Mouse (Mus musculus) layer of hippocampus, adult 18-20 months (tissue): ENCODE measurements around the gene Nfic. TPM values are rescaled to one million over a fixed set of nuclear protein-coding genes. Genes with fewer than 3 reads are reported as not detected.

ENCODE experiments used
- DNase-seq, 2 experiments: peaks; one replicate each; pipeline ENCODE4 v3.0.0; 2022; ENCODE audit warnings: low spot score in 2 of 2
- total RNA-seq, 2 experiments: library from RNA; stranded (reverse); gene quantifications; 2 replicates each; pipeline ENCODE4 v1.2.3; 2021

Nfic gene
- total RNA-seq, 2 experiments from 2014 or later, result 54.2 to 54.7 TPM

- no peak for DNase-seq
Observed at GRCm38 (mm10) chr10:81420191-81420767, 35.2 kb downstream of the Nfic start.

- DNase-seq, result no peak
Observed at GRCm38 (mm10) chr10:81419111-81419928, 36.1 kb downstream of the Nfic start.

- DNase-seq, result no peak
Observed at GRCm38 (mm10) chr10:81418216-81419070, 37.0 kb downstream of the Nfic start.

DNA sequence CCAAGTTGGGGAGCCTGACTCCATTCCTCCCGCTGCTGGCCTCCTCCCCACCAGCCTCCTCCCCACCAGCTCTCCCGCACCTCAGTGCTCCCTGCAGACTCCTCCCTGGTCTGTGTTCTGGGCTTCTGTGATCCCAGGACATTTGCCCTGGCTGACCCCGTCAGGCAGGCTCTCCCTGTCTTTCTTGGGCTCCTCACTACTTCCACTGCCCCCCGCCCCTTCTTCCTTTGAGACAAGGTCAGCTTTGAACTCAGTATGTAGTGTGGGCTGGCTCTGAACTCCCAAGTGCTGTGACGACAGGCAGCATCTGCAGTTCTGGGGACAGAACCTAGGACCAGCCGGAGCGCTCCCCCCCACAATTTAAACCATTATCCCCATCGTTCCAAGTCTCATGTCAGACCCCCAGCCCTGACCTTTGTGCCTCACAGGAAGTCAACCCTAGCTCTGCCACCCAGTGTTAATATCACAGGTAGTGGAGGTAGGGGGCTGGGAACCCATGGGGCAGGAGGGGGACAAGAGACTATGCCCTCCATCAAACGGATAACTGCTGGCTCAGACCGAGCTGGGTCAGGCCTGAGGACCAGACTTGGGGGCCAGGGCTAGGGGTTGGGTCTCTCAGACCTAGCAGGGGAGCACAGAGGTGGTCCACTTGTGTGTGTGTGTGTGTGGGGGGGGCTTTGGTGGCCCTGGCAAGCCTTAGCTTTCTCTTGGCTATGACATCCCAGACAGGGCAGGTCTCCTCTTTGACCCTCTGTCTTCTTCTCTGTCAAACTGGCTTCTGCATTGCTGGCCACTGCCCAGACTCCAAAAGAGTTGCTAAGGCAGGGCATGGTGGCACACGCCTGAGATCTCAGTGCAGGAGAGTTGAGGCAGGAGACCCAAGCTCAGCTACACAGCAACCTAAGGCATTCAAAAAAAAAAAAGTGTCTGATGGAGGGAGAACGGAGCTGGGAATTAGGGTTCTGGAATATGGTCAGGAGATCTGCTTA is 37.9 kb downstream of the Nfic start:
- DNase-seq, result no peak

- DNase-seq, result peak; percentile 85 to 87
Observed at GRCm38 (mm10) chr10:81416581-81417226, 38.7 kb downstream of the Nfic start.

DNA sequence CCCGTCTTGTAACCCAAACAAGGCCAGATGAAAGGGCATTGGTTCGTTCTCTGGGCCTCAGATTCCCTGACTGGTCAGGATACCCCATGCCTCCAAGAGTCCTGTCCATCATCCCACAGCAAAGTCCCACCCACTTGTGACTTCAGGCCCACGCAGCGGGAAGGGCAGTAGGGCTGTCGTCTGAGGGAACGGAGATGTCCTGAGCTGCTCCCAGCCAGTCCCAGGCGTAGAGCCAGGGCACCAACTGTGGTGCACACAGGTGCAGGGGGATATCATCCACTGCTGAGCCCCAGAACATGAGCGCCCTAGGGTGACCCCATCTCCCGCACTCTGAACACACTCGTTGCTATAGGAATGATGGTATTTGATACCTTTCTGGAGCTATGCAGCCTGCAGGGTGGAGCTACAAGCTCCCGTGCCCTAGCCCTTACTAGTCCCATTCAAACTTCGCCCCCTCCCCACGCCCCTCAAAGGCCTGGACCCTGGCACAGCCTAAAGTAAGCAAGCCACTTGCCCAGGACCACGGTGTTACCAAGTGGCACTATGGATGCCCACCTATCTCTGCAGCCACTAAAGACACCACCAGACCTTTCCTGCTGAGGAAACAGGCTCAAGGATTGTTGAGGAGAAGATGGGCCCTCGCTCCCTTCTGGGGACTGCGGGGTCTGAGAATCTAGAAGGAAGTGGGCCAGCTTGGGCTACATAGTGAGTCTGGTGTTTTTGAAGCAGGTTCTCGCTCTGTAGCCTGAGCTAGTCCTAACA is 39.7 kb downstream of the Nfic start:
- no peak for DNase-seq

- DNase-seq, result no peak
Observed at GRCm38 (mm10) chr10:81415146-81415545, 40.3 kb downstream of the Nfic start.

DNA sequence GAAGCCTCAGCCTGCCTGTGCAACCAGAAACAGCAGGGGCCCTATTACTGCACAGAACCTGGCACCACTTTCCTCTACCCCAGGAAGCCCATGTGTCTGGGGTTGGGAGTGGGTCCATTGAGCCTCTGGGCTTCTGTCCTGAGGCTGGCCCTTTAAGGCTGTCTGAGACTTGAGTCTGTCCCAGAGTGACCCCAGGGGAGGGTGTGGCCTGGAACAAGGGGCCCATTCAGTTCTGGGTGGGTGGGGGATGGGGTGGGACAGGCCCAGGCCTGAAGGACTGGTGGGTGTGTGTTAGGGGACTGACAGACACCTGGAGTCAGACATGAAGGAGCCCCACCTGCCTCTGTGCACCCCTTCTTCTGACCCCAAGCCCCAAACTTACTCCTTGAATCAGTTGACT is 40.8 kb downstream of the Nfic start:
- no peak for DNase-seq

DNA sequence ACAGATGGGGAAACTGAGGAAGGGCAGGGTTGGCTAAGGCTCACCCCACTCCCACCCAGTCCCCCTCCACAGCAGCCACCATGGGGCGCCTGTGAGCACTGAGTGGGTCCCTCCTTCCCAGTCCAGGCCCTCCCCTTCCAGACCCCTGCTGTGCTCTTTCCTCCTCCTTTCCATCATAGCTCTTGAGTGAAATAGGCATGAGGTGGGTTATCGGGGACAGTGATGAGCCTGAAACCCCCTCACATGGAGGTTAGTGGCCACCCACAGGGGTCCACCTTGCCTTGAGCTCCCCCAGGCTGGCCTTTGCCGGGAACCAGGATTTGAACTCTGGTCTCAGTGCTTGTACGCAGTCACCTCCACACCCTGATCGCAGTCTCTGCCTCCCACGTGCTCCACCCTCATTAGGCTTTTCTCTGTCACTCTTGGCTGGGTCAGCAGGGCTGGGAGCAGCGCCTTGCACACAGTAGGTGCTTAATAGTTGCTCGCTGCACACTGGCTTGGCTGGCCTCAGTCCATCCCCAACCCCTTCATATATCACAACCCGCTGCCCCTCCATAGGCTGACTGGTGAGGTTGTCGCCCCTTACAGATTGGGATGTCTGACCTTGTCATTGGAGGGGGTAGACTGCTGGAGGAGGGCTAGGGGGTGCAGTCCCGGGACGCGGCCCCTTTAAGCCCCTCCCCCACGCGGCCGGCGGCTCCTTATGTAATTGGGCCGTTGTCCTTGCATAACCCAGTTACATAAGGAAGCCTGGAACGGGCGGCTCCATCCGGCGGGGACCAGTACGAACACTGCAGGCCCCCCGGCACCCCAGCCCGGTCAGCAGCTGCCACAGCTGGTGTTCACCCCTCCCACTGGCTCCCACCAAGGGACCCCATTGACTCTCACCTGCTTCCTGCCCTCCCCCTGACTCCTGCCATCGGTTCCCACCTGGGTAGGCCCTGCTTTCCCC is 41.8 kb downstream of the Nfic start:
- peak; percentile 73 to 86 for DNase-seq

- DNase-seq, result no peak
Observed at GRCm38 (mm10) chr10:81412586-81413309, 42.7 kb downstream of the Nfic start.

GRCm38 (mm10) chr10:81411471-81412400 is 43.7 kb downstream of the Nfic start:
- DNase-seq, result peak in 1 of 2 experiments; percentile 71

DNA sequence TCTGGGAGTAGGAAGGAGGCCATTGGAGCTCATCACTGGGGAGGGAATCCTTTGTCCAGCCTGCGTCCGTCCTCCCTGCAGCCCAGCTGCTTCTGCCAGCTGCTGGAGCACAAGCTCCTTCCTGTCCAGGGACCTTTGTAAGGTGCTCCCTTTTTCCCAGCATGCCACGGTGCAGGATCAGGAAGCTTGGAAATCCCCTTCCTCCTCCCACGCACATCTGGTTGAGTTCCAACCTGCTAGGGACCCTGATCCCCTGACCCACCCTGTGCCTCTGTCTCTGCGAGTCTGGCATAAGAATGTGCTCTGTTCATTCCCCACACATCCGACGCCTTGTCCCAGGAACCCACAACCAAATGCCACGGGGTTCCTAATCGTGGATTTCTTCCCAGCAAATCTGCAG is 44.5 kb downstream of the Nfic start:
- no peak for DNase-seq

DNA sequence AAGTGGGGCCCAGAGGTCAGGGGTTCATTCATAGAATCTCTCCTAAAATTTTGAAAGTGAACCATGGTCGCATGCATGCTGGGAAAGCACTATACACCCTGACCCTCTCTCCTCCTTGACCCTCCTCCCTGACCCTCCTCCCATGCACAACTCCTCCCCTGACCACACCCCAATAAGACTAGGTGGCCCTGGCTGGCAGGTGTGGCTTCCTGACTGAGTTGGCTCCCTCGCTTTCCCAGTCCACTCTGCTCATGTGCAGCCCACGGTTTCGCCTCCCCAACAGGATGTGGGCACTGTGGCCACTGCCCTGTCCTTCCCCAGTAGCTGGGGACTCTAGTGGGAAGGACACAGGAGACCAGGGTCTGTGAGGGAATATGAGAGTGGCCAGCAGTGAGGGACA is 45.1 kb downstream of the Nfic start:
- no peak for DNase-seq

- DNase-seq, result no peak
Observed at GRCm38 (mm10) chr10:81409330-81409729, 46.1 kb downstream of the Nfic start.

GRCm38 (mm10) chr10:81408871-81409291 is 46.6 kb downstream of the Nfic start:
- DNase-seq, result peak in 1 of 2 experiments; percentile 73

- DNase-seq, result no peak
Observed at GRCm38 (mm10) chr10:81408424-81408729, 47.1 kb downstream of the Nfic start.
